Mouse (Mus musculus) megakaryocyte, embryonic 14.5 days (primary cell): Measurements from ENCODE around the gene Cdkn2d.

Experiments used
- FLI1 ChIP-seq: IDR thresholded peaks from 2 replicates; pipeline ENCODE4 v1.6.1; 2012; ENCODE audit warnings: low read length, inconsistent platforms, mixed read lengths
- GATA1 ChIP-seq: IDR thresholded peaks from 3 replicates; pipeline ENCODE4 v1.6.1; 2012; ENCODE audit warnings: mixed read lengths, low read length, inconsistent platforms, borderline replicate concordance

GRCm38 (mm10) chr9:21305065-21305464 lies 13.9 kb upstream of the Cdkn2d start:
- TF ChIP-seq FLI1 (no peak), GATA1 (no peak)
